Mouse (Mus musculus): ENCODE measurements at regions not wholly inside any gene's neighbourhood (a gene's known extent, or its start where the extent isn't known, plus 50 kb on each side); places are given as distances from the start of the nearest gene placed in this dataset.

GRCm38 (mm10) chr12:71482619-71483018, 172.9 kb downstream of the Dact1 start:
- WGBS = 46% methylated on average over 2 of the region's 2 CpGs
- H3K4me2 ChIP-seq (replicated peaks) = no peak overlapping the region
- H3K9ac ChIP-seq = no peak overlapping the region
- H3K36me3 ChIP-seq = no peaks in the 10 kb centered on the region
- H3K27ac ChIP-seq = peak overlapping the region; percentile 66
- H3K4me3 ChIP-seq = no peak overlapping the region
- no peaks in the 10 kb centered on the region for H3K27me3 ChIP-seq
- peaks cover 30% of the 10 kb centered on the region for H3K4me1 ChIP-seq
- ATAC-seq (ENCODE audit: insufficient number of reproducible peaks, insufficient read depth, low FRiP score, low TSS enrichment) = no peak
- H3K9me3 ChIP-seq = no peaks in the 10 kb centered on the region

- H3K4me1 ChIP-seq = peaks cover 34% of the 10 kb centered on the region
- H3K9me3 ChIP-seq = no peaks in the 10 kb centered on the region
- H3K27ac ChIP-seq = no peak overlapping the region
- no peaks in the 10 kb centered on the region for H3K36me3 ChIP-seq
- 92% methylated on average over 7 of the region's 7 CpGs for WGBS
- no peak overlapping the region for H3K4me3 ChIP-seq
- H3K4me2 ChIP-seq (replicated peaks) = no peak overlapping the region
- no peaks in the 10 kb centered on the region for H3K27me3 ChIP-seq
- H3K9ac ChIP-seq = no peak overlapping the region
- no peak for ATAC-seq (ENCODE audit: insufficient number of reproducible peaks, insufficient read depth, low FRiP score, low TSS enrichment)
Observed at GRCm38 (mm10) chr12:71483536-71484165, 174.0 kb downstream of the Dact1 start.

DNA sequence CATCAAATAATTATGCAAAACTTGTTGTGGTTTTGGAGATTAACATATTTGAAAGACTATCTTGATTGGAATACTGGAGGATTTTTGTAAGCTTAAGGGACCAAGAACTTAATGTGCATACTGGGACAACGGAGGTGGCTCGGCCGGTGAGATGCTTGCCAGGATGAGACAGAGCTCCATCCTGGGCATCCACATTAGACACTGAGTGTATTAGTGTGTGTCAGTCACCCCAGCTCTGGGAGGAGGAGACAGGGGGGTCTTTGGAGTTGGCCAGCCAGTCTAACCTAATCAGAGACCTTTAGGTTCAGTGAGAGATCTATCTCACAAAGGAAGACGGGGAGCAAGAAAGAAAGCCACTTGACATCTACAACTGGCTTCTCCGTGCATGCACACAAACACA, 174.6 kb downstream of the Dact1 start:
- H3K4me2 ChIP-seq (replicated peaks) = no peak overlapping the region
- peaks cover 34% of the 10 kb centered on the region for H3K4me1 ChIP-seq
- H3K27me3 ChIP-seq = no peaks in the 10 kb centered on the region
- no peaks in the 10 kb centered on the region for H3K9me3 ChIP-seq
- WGBS = 94% methylated on average over 5 of the region's 5 CpGs
- no peak overlapping the region for H3K27ac ChIP-seq
- H3K36me3 ChIP-seq = no peaks in the 10 kb centered on the region
- H3K4me3 ChIP-seq = no peak overlapping the region
- no peak overlapping the region for H3K9ac ChIP-seq
- no peak for ATAC-seq (ENCODE audit: insufficient number of reproducible peaks, insufficient read depth, low FRiP score, low TSS enrichment)

- no peak for ATAC-seq (ENCODE audit: insufficient number of reproducible peaks, insufficient read depth, low FRiP score, low TSS enrichment)
- Histone ChIP-seq H3K9me3 (no peaks in the 10 kb centered on the region), H3K4me1 (peaks cover 27% of the 10 kb centered on the region), H3K36me3 (no peaks in the 10 kb centered on the region), H3K27ac (no peak overlapping the region), H3K4me3 (no peak overlapping the region), H3K27me3 (no peaks in the 10 kb centered on the region), H3K9ac (no peak overlapping the region), H3K4me2 (replicated peaks) (no peak overlapping the region)
- 85% methylated on average over 12 of the region's 12 CpGs for WGBS
Observed at GRCm38 (mm10) chr12:71486078-71486477, 176.4 kb downstream of the Dact1 start.

DNA sequence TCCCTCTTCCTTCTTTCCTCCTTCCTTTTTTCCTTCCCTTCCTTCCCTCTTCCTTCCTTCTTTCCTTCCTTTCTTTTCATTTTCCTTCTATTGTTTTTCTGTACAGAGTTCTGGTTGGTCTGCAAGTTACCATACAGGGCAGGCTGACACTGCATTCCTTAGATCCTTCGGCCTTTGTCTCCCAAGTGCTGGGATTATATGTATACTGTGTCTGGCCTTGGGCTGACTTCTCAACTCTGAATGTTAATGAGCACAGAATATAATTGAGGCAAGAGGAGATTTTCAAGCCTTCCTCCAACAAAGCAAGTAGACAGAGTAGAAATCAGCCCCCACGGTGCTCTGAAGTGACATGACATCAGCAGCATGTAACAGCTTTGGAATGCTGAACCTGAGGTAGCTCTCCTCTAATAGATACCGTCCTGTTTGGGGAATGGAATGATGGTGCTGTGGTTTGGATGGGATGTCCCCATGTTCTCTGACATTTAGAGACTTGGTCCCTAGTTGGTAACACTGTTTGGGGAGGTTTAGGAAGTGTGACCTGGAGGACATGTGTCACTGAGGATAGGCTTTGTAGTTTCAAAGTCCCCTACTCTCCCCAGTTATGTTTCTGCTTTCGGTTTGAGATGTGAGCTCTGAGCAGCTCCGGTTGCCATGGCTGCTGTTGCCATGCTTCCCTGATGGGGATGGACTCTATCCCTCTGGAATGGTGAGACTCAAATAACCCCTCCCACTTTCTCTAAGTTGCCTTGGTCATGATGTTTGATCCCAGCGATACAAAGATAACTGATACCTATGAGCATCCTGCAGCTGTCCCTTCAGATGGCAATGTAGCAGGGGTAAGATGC, 178.1 kb downstream of the Dact1 start:
- no peaks in the 10 kb centered on the region for H3K9me3 ChIP-seq
- no peaks in the 10 kb centered on the region for H3K36me3 ChIP-seq
- H3K27me3 ChIP-seq = no peaks in the 10 kb centered on the region
- H3K27ac ChIP-seq = peak overlapping the region; percentile 17; the same call in 1 of the 2 replicates
- H3K4me2 ChIP-seq (replicated peaks) = no peak overlapping the region
- H3K9ac ChIP-seq = no peak overlapping the region
- H3K4me1 ChIP-seq = peaks cover 13% of the 10 kb centered on the region
- ATAC-seq (ENCODE audit: insufficient number of reproducible peaks, insufficient read depth, low FRiP score, low TSS enrichment) = no peak
- H3K4me3 ChIP-seq = no peak overlapping the region
- WGBS = 58% methylated on average over 6 of the region's 6 CpGs

DNA sequence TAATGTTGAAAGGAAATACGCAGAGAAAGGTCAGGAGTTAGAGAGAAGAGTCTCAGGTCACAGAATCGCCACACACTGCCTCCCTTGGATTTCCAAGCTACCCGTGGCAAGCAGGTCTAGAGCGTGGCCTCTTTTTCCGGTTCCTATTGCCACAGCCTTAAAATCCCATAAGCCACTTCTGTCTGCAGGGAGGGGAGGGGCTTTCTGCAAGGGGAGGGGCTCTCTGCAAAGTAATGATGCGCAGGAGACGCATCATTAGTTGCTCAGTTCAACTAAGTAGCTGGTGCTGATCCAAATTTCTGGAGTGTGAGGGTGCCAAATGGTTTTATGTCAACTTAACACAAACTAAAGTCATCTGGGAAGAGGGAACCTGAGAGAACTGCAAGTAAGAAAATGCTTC, 179.6 kb downstream of the Dact1 start:
- no peak overlapping the region for H3K27ac ChIP-seq
- H3K27me3 ChIP-seq = no peaks in the 10 kb centered on the region
- H3K4me3 ChIP-seq = no peak overlapping the region
- no peak overlapping the region for H3K9ac ChIP-seq
- no peak for ATAC-seq (ENCODE audit: insufficient number of reproducible peaks, insufficient read depth, low FRiP score, low TSS enrichment)
- no peak overlapping the region for H3K4me2 ChIP-seq (replicated peaks)
- WGBS = 81% methylated on average over 7 of the region's 7 CpGs
- peaks cover 8% of the 10 kb centered on the region; the same call in 1 of the 2 replicates for H3K4me1 ChIP-seq
- H3K9me3 ChIP-seq = no peaks in the 10 kb centered on the region
- H3K36me3 ChIP-seq = no peaks in the 10 kb centered on the region

DNA sequence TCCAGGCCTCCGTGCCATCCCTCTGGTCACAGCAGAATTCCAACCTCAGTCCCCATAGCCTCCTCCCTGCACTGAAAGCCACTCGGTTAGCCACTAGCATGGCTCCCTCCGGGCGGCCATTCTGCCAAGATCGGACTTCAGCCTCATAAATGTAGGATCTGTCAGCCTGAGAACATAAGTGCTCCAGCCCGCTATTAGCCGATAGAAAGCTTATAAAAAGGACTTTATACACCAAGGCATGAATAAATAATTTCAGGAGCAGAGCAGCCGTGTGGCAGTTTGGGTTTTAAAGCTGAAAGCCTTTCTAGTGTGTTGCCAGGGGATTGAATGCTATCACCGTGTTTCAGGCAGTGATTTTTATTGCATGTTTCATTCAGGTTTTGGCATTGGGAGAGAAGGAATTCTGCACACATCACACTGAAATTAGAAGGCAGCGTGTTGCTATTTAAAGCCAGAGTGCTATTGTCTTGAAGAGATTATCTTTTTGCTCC, 185.2 kb downstream of the Dact1 start:
- WGBS = 76% methylated on average over 10 of the region's 10 CpGs

GRCm38 (mm10) chr12:71498246-71499029, 188.8 kb downstream of the Dact1 start:
- peaks cover 8% of the 10 kb centered on the region for H3K4me1 ChIP-seq
- no peaks in the 10 kb centered on the region for H3K36me3 ChIP-seq
- H3K27ac ChIP-seq = no peak overlapping the region
- H3K4me3 ChIP-seq = no peak overlapping the region
- no peak overlapping the region for H3K9ac ChIP-seq
- H3K27me3 ChIP-seq = no peaks in the 10 kb centered on the region
- no peak overlapping the region for H3K4me2 ChIP-seq (replicated peaks)
- WGBS = 70% methylated on average over 14 of the region's 14 CpGs
- no peak for ATAC-seq (ENCODE audit: insufficient number of reproducible peaks, insufficient read depth, low FRiP score, low TSS enrichment)
- H3K9me3 ChIP-seq = no peaks in the 10 kb centered on the region

More for the DNA sequence above, 185.2 kb downstream of the Dact1 start:
- H3K27ac ChIP-seq = no peak overlapping the region
- H3K36me3 ChIP-seq = no peaks in the 10 kb centered on the region
- no peak overlapping the region for H3K4me3 ChIP-seq
- no peaks in the 10 kb centered on the region for H3K27me3 ChIP-seq
- H3K4me1 ChIP-seq = 0 out of 2 replicates have a peak, but pooled peaks cover 2% of the 10 kb centered on the region
- no peak overlapping the region for H3K4me2 ChIP-seq (replicated peaks)
- no peak for ATAC-seq (ENCODE audit: insufficient number of reproducible peaks, insufficient read depth, low FRiP score, low TSS enrichment)
- H3K9ac ChIP-seq = no peak overlapping the region
- H3K9me3 ChIP-seq = no peaks in the 10 kb centered on the region

DNA sequence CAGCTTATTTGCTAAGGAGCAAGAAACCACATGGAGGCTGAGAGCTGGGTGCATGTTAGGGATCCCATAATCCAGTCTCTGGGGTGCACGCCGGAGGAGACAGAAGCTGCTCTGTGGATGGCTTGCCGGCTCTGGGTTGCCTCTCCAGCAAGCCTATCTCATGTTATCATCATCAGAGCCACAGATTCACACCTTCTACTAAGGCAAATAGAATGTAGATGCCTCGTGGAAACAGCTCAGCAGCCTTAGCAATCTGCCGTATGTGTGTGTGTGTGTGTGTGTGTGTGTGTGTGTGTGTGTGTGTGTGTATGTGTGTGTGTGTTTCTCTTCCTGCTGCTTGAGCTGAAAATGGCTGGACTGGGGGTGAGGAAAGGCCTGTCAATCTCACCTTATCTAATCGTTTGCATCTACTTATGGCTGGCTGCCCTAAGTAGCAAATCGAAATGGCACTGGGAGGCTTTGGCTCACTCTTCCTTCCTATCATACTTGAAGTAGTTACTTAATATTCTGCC, 191.7 kb downstream of the Dact1 start:
- 62% methylated on average over 7 of the region's 7 CpGs for WGBS
- H3K9me3 ChIP-seq = no peaks in the 10 kb centered on the region
- no peak for ATAC-seq (ENCODE audit: insufficient number of reproducible peaks, insufficient read depth, low FRiP score, low TSS enrichment)

DNA sequence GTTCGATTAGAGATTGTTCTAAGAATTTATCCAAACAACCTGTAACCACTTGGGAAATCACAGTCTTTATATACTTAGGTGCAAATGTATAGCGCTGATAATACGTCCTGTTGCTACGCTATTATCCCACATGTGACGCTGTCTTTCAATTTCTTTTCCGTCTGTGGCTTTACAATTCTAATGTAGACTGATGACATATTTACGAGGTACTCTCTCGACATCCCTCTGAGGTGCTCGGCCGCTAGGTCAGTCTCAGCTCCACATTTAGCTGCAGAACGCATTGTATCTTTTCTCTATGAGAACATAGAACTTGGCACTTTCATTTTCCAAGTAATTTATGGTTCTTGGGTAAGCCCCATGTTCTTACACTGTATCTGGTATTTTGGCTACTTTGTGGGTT, 193.6 kb downstream of the Dact1 start:
- Histone ChIP-seq H3K9ac (no peak overlapping the region), H3K36me3 (no peaks in the 10 kb centered on the region), H3K4me3 (no peak overlapping the region), H3K9me3 (no peaks in the 10 kb centered on the region), H3K27ac (no peak overlapping the region), H3K27me3 (no peaks in the 10 kb centered on the region), H3K4me2 (replicated peaks) (no peak overlapping the region), H3K4me1 (peaks cover 13% of the 10 kb centered on the region)
- ATAC-seq (ENCODE audit: insufficient number of reproducible peaks, insufficient read depth, low FRiP score, low TSS enrichment) = no peak
- 81% methylated on average over 11 of the region's 11 CpGs for WGBS

More for the DNA sequence above, 191.7 kb downstream of the Dact1 start:
- H3K9ac ChIP-seq = no peak overlapping the region
- no peak overlapping the region for H3K27ac ChIP-seq
- no peaks in the 10 kb centered on the region for H3K27me3 ChIP-seq
- H3K4me3 ChIP-seq = no peak overlapping the region
- H3K36me3 ChIP-seq = no peaks in the 10 kb centered on the region
- H3K4me1 ChIP-seq = peaks cover 8% of the 10 kb centered on the region
- no peak overlapping the region for H3K4me2 ChIP-seq (replicated peaks)

GRCm38 (mm10) chr12:71506206-71506605, 196.5 kb downstream of the Dact1 start:
- Histone ChIP-seq H3K9ac (no peak overlapping the region), H3K27ac (no peak overlapping the region), H3K4me3 (no peak overlapping the region), H3K9me3 (no peaks in the 10 kb centered on the region), H3K36me3 (no peaks in the 10 kb centered on the region), H3K4me1 (peaks cover 8% of the 10 kb centered on the region), H3K27me3 (no peaks in the 10 kb centered on the region), H3K4me2 (replicated peaks) (no peak overlapping the region)
- no peak for ATAC-seq (ENCODE audit: insufficient number of reproducible peaks, insufficient read depth, low FRiP score, low TSS enrichment)
- 64% methylated on average over 4 of the region's 4 CpGs for WGBS
